10 mouse cellular contexts compared by ENCODE assay signal in genomic region chr1:66320378-66321135, GRCm38 (mm10).
DNase-seq lines count a peak whose midpoint lies in the region; ATAC-seq and TF ChIP-seq lines count a peak whose summit lies in the region.
"Had no signal": no experiment of that assay in that cellular context is flagged by ENCODE, and none has a peak within 500 bp of the region (broad histone marks: within the 10 kb centered on the region; RNA-seq: fewer than 3 reads in every experiment).

No protein-coding gene starts in this region.

- no peak overlapping the region for H3K4me3 ChIP-seq in hindbrain, embryonic 11.5 days (ENCODE audit: low read depth, low read length)
- H3K4me3 ChIP-seq in midbrain, postnatal 0 days (ENCODE audit: low read depth, low read length): peak overlapping the region; percentile 57
- H3K4me3 ChIP-seq: liver, embryonic 15.5 days; myocyte had no signal

- peak overlapping the region; percentile 85 for H3K27ac ChIP-seq in hindbrain, embryonic 11.5 days (ENCODE audit: low read depth, low read length)
- H3K27ac ChIP-seq in midbrain, postnatal 0 days (ENCODE audit: low read depth, low read length): peak overlapping the region; percentile 98
- H3K27ac ChIP-seq: liver, embryonic 15.5 days had no signal

- WGBS in hindbrain, embryonic 11.5 days: 67% methylated on average over 2 of the region's 2 CpGs
- 16% methylated on average over 2 of the region's 2 CpGs for WGBS in midbrain, postnatal 0 days

- TF ChIP-seq CTCF in midbrain, postnatal 0 days (IDR thresholded peaks at IDR 0.05): no peak

- no peak overlapping the region for H3K4me2 ChIP-seq in hindbrain, embryonic 11.5 days (replicated peaks; ENCODE audit: low read depth, low read length)
- H3K4me2 ChIP-seq in midbrain, postnatal 0 days (ENCODE audit: low read depth, low read length, poor library complexity, severe bottlenecking): peak overlapping the region; percentile 51
- H3K4me2 ChIP-seq: liver, embryonic 15.5 days had no signal

- peaks cover 4% of the 10 kb centered on the region; the same call in 1 of the 2 replicates for H3K4me1 ChIP-seq in hindbrain, embryonic 11.5 days (replicated peaks; ENCODE audit: control insufficient read depth, insufficient read depth, low read length)
- H3K4me1 ChIP-seq in midbrain, postnatal 0 days (ENCODE audit: insufficient read depth, low read length): peaks cover 10% of the 10 kb centered on the region
- H3K4me1 ChIP-seq: liver, embryonic 15.5 days had no signal

- H3K9me3 ChIP-seq in hindbrain, embryonic 11.5 days (ENCODE audit: control insufficient read depth, low read length): no peaks in the 10 kb centered on the region
- no peaks in the 10 kb centered on the region for H3K9me3 ChIP-seq in midbrain, postnatal 0 days (ENCODE audit: low read length)
- H3K9me3 ChIP-seq: liver, embryonic 15.5 days had no signal

- intact Hi-C loops in gastrocnemius, postnatal 14 days (cut with DNase I; ENCODE audit: low total_unique reads): no loop called here

- peak; percentile 36 for ATAC-seq in frontal cortex, adult (ENCODE audit: low TSS enrichment)
- ATAC-seq in hindbrain, embryonic 11.5 days (ENCODE audit: low FRiP score): peak; percentile 66
- peak; percentile 61; the same call in 1 of the 2 replicates for ATAC-seq in midbrain, postnatal 0 days (ENCODE audit: low FRiP score)

- no peaks in the 10 kb centered on the region for H3K27me3 ChIP-seq in hindbrain, embryonic 11.5 days (ENCODE audit: control insufficient read depth, insufficient read depth, low read length)
- no peaks in the 10 kb centered on the region for H3K27me3 ChIP-seq in midbrain, postnatal 0 days (ENCODE audit: insufficient read depth, low read length)
- H3K27me3 ChIP-seq: liver, embryonic 15.5 days had no signal

- no peaks in the 10 kb centered on the region for H3K36me3 ChIP-seq in hindbrain, embryonic 11.5 days (ENCODE audit: control insufficient read depth, insufficient read depth, low read length)
- H3K36me3 ChIP-seq in midbrain, postnatal 0 days (ENCODE audit: insufficient read depth, low read length): no peaks in the 10 kb centered on the region
- H3K36me3 ChIP-seq: liver, embryonic 15.5 days had no signal

- DNase-seq in frontal cortex, postnatal 25 days (ENCODE audit: low spot score in 2 of 2): no peak
- peak; percentile 70 for DNase-seq in embryo, embryonic 10.5 days (ENCODE audit: low spot score)
- DNase-seq in hindbrain, embryonic 11.5 days (ENCODE audit: low spot score): peak; percentile 66
- DNase-seq in midbrain, postnatal 0 days (ENCODE audit: low spot score): peak; percentile 75
- no peak for DNase-seq in heart, adult 11 months
- DNase-seq in kidney, postnatal 25 days: no peak
- no peak for DNase-seq in gastrocnemius, postnatal 14 days

- no peak overlapping the region for H3K9ac ChIP-seq in hindbrain, embryonic 11.5 days (ENCODE audit: low read depth, low read length)
- H3K9ac ChIP-seq in midbrain, postnatal 0 days (replicated peaks; ENCODE audit: low read length, poor library complexity, severe bottlenecking): peak overlapping the region; percentile 51
- H3K9ac ChIP-seq: liver, embryonic 15.5 days had no signal

Comparison
In these comparisons a context has a peak if more than half of its experiments do, and no peak if none do; other contexts are left out.
1. DNase-seq: peak in embryo, embryonic 10.5 days (single experiment), hindbrain, embryonic 11.5 days (single experiment) and midbrain, postnatal 0 days (single experiment); none in frontal cortex, postnatal 25 days (0 of 2), heart, adult 11 months (single experiment), kidney, postnatal 25 days (0 of 2) and gastrocnemius, postnatal 14 days (single experiment).
2. Peak in every context shown above with its lines, with median percentiles within 50 percentile points of each other: ATAC-seq.